Mouse (Mus musculus) liver, adult 2 months (tissue): ENCODE measurements at regions not wholly inside any gene's neighbourhood (a gene's known extent, or its start where the extent isn't known, plus 50 kb on each side); places are given as distances from the start of the nearest gene placed in this dataset.

Experiments used
- CTCF ChIP-seq: fragments of 200-500 bp; IDR thresholded peaks from 2 replicates; pipeline ENCODE4 v1.5.1; 2011; ENCODE audit warnings: low read depth, low read length, control low read depth
- POLR2A ChIP-seq: fragments of 200-500 bp; IDR thresholded peaks from 2 replicates; pipeline ENCODE4 v1.6.1; 2011; ENCODE audit warnings: low read length, control low read depth; ENCODE audit not compliant: insufficient read depth; ENCODE audit errors: extremely low read depth

GRCm38 (mm10) chr12:65559036-65559435 lies 333.7 kb downstream of the Wdr20rt start:
- TF ChIP-seq POLR2A = no peak
- no peak for TF ChIP-seq CTCF
